Mouse (Mus musculus): ENCODE measurements around the gene Ghsr.

Gene Ghsr

DNA sequence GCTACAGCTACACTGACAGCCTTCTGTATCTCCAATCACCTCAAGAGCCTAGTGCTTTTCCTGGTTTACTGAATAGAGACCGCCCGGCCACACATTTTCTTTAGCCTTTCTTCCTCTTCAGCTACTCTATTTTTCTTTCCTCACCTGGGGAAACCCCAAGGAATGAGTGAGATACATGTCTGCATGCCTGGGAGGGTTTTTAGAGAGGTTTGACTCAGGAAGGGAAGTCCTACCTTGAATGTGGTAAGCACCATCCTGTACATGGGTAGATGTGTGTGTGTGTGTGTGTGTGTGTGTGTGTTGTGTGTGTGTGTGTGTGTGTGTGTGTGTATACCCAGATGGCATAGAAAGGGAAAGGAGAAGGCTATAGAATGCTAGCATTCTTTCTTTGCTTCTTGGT, 40.1 kb downstream of the Ghsr start:
- no peak for DNase-seq

GRCm38 (mm10) chr3:27413566-27413965, 42.4 kb downstream of the Ghsr start:
- DNase-seq: no peak

GRCm38 (mm10) chr3:27416786-27417185, 45.6 kb downstream of the Ghsr start:
- DNase-seq: no peak

- no peak for DNase-seq
These were observed 47.5 kb downstream of the Ghsr start for GRCm38 (mm10) chr3:27418602-27419001.

DNA sequence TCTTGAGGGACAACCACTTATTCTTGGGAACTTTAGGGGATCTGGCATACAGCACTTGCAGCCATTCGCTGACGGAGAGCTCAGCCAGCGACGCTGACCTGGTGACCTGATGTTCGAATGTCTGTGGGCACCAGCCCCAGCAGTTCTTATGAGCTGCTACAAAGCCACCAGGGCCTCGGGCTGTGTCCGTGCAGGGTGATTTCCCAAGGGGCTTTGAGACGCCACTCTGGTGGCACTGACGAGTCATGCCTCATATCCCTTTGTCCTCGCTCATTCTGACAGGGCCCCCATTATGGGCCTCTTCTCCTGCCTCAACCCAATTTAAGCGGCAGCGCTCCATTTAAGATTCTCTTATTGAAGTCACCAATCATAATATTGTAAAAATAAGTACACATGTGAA, 50.8 kb downstream of the Ghsr start:
- no peak for DNase-seq

- no peak for DNase-seq
These were observed 51.4 kb downstream of the Ghsr start for GRCm38 (mm10) chr3:27422521-27422920.

DNA sequence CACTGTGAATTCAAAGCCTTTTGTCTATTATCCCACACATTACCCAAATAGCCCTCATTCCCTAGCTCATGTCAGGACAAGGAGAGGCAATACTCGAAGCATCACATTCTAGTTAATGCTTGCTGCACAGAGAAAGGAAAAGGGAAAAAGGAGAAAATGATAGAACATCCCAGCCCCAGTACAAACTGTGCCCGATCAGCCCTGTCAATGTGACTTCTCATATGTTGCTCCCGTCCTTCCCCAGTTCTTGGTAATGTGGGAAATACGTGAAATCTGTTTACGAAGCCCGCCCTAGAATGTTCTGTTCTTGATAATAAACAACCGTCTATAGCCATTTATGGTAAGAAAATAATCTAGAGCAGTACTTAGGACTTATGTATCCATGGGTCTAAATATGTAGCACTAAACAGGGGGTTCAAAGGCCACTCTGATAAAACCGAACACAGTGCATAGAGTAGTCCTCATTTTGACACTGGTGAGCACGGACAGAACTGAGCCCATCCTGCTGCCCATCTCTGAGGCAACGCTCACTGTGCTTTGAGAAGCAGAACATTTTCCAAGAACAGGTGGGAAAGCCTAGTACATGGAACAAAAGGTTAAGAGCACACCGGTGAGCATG, 53.0 kb downstream of the Ghsr start:
- DNase-seq: no peak

DNA sequence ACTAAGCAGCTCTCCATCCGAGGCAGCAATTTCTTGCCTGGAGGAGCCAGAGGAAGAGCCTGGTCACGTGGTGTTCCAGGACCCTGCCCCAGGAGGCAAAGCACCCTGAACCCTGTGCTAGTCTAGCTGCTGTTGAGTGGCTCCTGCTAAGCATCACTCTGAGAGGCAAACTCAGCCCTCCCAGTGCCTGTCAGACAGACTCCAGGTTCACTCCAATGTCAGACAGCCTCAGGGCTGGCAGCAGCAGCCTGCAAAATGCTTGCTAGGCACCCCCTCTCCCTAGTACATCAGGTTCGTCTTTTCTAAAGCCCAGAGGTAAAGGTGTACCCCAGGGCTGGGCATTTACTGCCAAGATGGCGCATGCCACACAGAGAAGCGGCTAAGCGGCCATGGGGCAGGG, 56.3 kb downstream of the Ghsr start:
- DNase-seq: no peak

All from cerebellum, adult 11-12 months (tissue).